Mouse (Mus musculus): ENCODE measurements around the gene Runx2.

The Runx2 gene

GRCm38 (mm10) chr17:44660121-44660806, 154.3 kb downstream of the Runx2 start:
- no peak for DNase-seq (ENCODE audit: low spot score)

GRCm38 (mm10) chr17:44654503-44654902, 160.1 kb downstream of the Runx2 start:
- DNase-seq (ENCODE audit: low spot score) = no peak

- no peak for DNase-seq (ENCODE audit: low spot score)
Measured at GRCm38 (mm10) chr17:44653081-44653480, 161.5 kb downstream of the Runx2 start.

- no peak for DNase-seq (ENCODE audit: low spot score)
Measured at GRCm38 (mm10) chr17:44652054-44652453, 162.5 kb downstream of the Runx2 start.

- no peak for DNase-seq (ENCODE audit: low spot score)
Measured at GRCm38 (mm10) chr17:44651613-44652012, 163.0 kb downstream of the Runx2 start.

- no peak for DNase-seq (ENCODE audit: low spot score)
Measured at GRCm38 (mm10) chr17:44650431-44650830, 164.2 kb downstream of the Runx2 start.

GRCm38 (mm10) chr17:44649056-44649455, 165.5 kb downstream of the Runx2 start:
- no peak for DNase-seq (ENCODE audit: low spot score)

- no peak for DNase-seq (ENCODE audit: low spot score)
Measured at GRCm38 (mm10) chr17:44647916-44648315, 166.7 kb downstream of the Runx2 start.

GRCm38 (mm10) chr17:44645146-44645545, 169.5 kb downstream of the Runx2 start:
- DNase-seq (ENCODE audit: low spot score) = no peak

- no peak for DNase-seq (ENCODE audit: low spot score)
Measured at GRCm38 (mm10) chr17:44643260-44643659, 171.3 kb downstream of the Runx2 start.

GRCm38 (mm10) chr17:44642126-44642525, 172.5 kb downstream of the Runx2 start:
- DNase-seq (ENCODE audit: low spot score) = no peak

GRCm38 (mm10) chr17:44640910-44641309, 173.7 kb downstream of the Runx2 start:
- DNase-seq (ENCODE audit: low spot score) = no peak

- no peak for DNase-seq (ENCODE audit: low spot score)
Measured at GRCm38 (mm10) chr17:44639446-44639845, 175.2 kb downstream of the Runx2 start.

GRCm38 (mm10) chr17:44637181-44637880, 177.3 kb downstream of the Runx2 start:
- no peak for DNase-seq (ENCODE audit: low spot score)

- DNase-seq (ENCODE audit: low spot score) = no peak
Measured at GRCm38 (mm10) chr17:44634486-44634885, 180.1 kb downstream of the Runx2 start.

- no peak for DNase-seq (ENCODE audit: low spot score)
Measured at GRCm38 (mm10) chr17:44633607-44634415, 180.8 kb downstream of the Runx2 start.

GRCm38 (mm10) chr17:44632941-44633340, 181.7 kb downstream of the Runx2 start:
- DNase-seq (ENCODE audit: low spot score) = no peak

- no peak for DNase-seq (ENCODE audit: low spot score)
Measured at GRCm38 (mm10) chr17:44632292-44632691, 182.3 kb downstream of the Runx2 start.

GRCm38 (mm10) chr17:44631577-44631976, 183.0 kb downstream of the Runx2 start:
- DNase-seq (ENCODE audit: low spot score) = no peak

- no peak for DNase-seq (ENCODE audit: low spot score)
Measured at GRCm38 (mm10) chr17:44627317-44627716, 187.3 kb downstream of the Runx2 start.

GRCm38 (mm10) chr17:44623707-44624106, 190.9 kb downstream of the Runx2 start:
- no peak for DNase-seq (ENCODE audit: low spot score)

GRCm38 (mm10) chr17:44623271-44623670, 191.3 kb downstream of the Runx2 start:
- DNase-seq (ENCODE audit: low spot score) = no peak

- no peak for DNase-seq (ENCODE audit: low spot score)
Measured at GRCm38 (mm10) chr17:44620456-44620855, 194.1 kb downstream of the Runx2 start.

All from ovary, postnatal 10 days (tissue).